Comparison of ENCODE assay signal across 11 mouse cellular contexts in the genomic region with DNA sequence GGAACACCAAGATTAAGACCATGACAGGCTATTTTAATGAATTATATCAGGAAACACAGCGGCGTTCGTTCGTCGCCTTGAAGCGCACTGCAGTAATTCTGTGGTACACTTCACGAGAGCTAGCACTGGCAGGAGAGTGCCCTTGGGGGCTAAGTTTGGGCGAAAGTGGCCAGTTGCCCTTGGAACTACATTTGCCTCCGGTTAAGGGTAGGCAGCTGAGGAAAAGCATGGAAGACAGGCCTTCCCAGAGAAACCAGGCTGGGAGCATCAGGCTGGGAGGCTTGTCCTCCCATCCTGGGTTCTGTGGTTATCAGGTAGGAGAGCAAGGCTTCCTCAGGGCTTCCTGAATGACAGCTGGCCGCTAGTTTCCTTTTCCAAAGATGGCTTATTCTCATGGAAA. TPM values are rescaled to one million over a fixed set of nuclear protein-coding genes. Genes with fewer than 3 reads are reported as not detected.
DNase-seq lines count a peak whose midpoint lies in the region; ATAC-seq lines count a peak whose summit lies in the region.
"Had no signal": no experiment of that assay in that cellular context is flagged by ENCODE, and none has a peak within 500 bp of the region (broad histone marks: within the 10 kb centered on the region; RNA-seq: fewer than 3 reads in every experiment).

No protein-coding gene starts in this region.

- no peaks in the 10 kb centered on the region for H3K27me3 ChIP-seq in liver, embryonic 11.5 days (replicated peaks; ENCODE audit: control insufficient read depth, insufficient read depth, low read length)
- H3K27me3 ChIP-seq in liver, embryonic 12.5 days (replicated peaks) = no peaks in the 10 kb centered on the region
- H3K27me3 ChIP-seq in forebrain, embryonic 10.5 days (ENCODE audit: poor library complexity, severe bottlenecking) = no peaks in the 10 kb centered on the region
- H3K27me3 ChIP-seq: midbrain, embryonic 15.5 days had no signal

- 0 out of 2 replicates have a peak overlapping the region, but pooled peaks have one; percentile 25 for H3K9ac ChIP-seq in liver, embryonic 11.5 days (ENCODE audit: low read depth, low read length)
- H3K9ac ChIP-seq in liver, embryonic 12.5 days = peak overlapping the region; percentile 45
- H3K9ac ChIP-seq: midbrain, embryonic 15.5 days had no signal

- peak; percentile 38 for DNase-seq in cerebellum, adult 9-10 months
- DNase-seq in cerebellum, postnatal 4 days (ENCODE audit: low spot score in 2 of 2) = no peak
- no peak for DNase-seq in liver, embryonic 11.5 days (ENCODE audit: low spot score)
- DNase-seq in liver = no peak
- peak; percentile 76 for DNase-seq in adrenal gland, adult 8-10 months
- no peak for DNase-seq in lung, postnatal 36 days
- no peak for DNase-seq in forebrain, embryonic 10.5 days (ENCODE audit: extremely low spot score, low spot score)
- DNase-seq: lung, adult 2 months had no signal

- no peak for ATAC-seq in liver, embryonic 11.5 days (replicated peaks; ENCODE audit: low FRiP score)
- no peak for ATAC-seq in liver, embryonic 12.5 days
- ATAC-seq: midbrain, embryonic 15.5 days had no signal

- H3K4me3 ChIP-seq in liver, embryonic 11.5 days (ENCODE audit: low read depth, low read length) = no peak overlapping the region
- H3K4me3 ChIP-seq in liver, embryonic 12.5 days = no peak overlapping the region
- H3K4me3 ChIP-seq in forebrain, embryonic 10.5 days = no peak overlapping the region
- H3K4me3 ChIP-seq: embryonic facial prominence, embryonic 10.5 days; midbrain, embryonic 15.5 days had no signal

- peak overlapping the region; percentile 33 for H3K4me2 ChIP-seq in liver, embryonic 11.5 days
- H3K4me2 ChIP-seq in liver, embryonic 12.5 days = peak overlapping the region; percentile 44
- H3K4me2 ChIP-seq: midbrain, embryonic 15.5 days had no signal

- peak overlapping the region; percentile 34 for H3K27ac ChIP-seq in liver, embryonic 11.5 days (ENCODE audit: low read depth, low read length)
- H3K27ac ChIP-seq in liver, embryonic 12.5 days = peak overlapping the region; percentile 48; the same call in 1 of the 2 replicates
- H3K27ac ChIP-seq in forebrain, embryonic 10.5 days = no peak overlapping the region
- H3K27ac ChIP-seq: embryonic facial prominence, embryonic 10.5 days; midbrain, embryonic 15.5 days had no signal

- H3K9me3 ChIP-seq in liver, embryonic 11.5 days (ENCODE audit: control insufficient read depth, low read length) = no peaks in the 10 kb centered on the region
- H3K9me3 ChIP-seq in liver, embryonic 12.5 days (replicated peaks) = no peaks in the 10 kb centered on the region
- H3K9me3 ChIP-seq in forebrain, embryonic 10.5 days = no peaks in the 10 kb centered on the region
- H3K9me3 ChIP-seq: embryonic facial prominence, embryonic 10.5 days; midbrain, embryonic 15.5 days had no signal

- WGBS in liver, embryonic 11.5 days = 68% methylated on average over 10 of the region's 10 CpGs
- WGBS in liver, embryonic 12.5 days (ENCODE audit: insufficient replicate concordance) = 63% methylated on average over 10 of the region's 10 CpGs
- 89% methylated on average over 10 of the region's 10 CpGs for WGBS in forebrain, embryonic 10.5 days

- H3K36me3 ChIP-seq in liver, embryonic 11.5 days (ENCODE audit: control insufficient read depth, insufficient read depth, low read length) = peaks cover 7% of the 10 kb centered on the region
- H3K36me3 ChIP-seq in liver, embryonic 12.5 days = peaks cover 38% of the 10 kb centered on the region
- H3K36me3 ChIP-seq in forebrain, embryonic 10.5 days (replicated peaks) = peaks cover 29% of the 10 kb centered on the region
- H3K36me3 ChIP-seq: midbrain, embryonic 15.5 days had no signal

- H3K4me1 ChIP-seq in liver, embryonic 11.5 days (replicated peaks; ENCODE audit: control insufficient read depth, insufficient read depth, low read length) = peaks cover 57% of the 10 kb centered on the region
- H3K4me1 ChIP-seq in liver, embryonic 12.5 days = peaks cover 93% of the 10 kb centered on the region
- peaks cover 26% of the 10 kb centered on the region for H3K4me1 ChIP-seq in forebrain, embryonic 10.5 days

RNA-seq across cellular contexts. Expression of a gene that starts 8.4 kb away (rescaled TPM):
- 35.0 and 37.3 TPM in 2 replicates for polyA plus RNA-seq in liver, embryonic 11.5 days (2014; fragmentation: Nextera tagmentation; extraction: Ambion mirVana)
- 100 to 1,000 TPM in 2 of 4 experiments, 10 to 100 TPM in 2; 86.7 to 143 (median 105) TPM for total RNA-seq in adrenal gland, adult 8-10 months (2022)
- 32.0 and 32.1 TPM in 2 replicates for polyA plus RNA-seq in liver, embryonic 12.5 days (2016; fragmentation: Nextera tagmentation; extraction: Ambion mirVana)
- polyA plus RNA-seq in forebrain, embryonic 10.5 days (2016; fragmentation: Nextera tagmentation; extraction: Ambion mirVana) = 38.5 and 45.5 TPM in 2 replicates

Comparison
In these comparisons a context has a peak if more than half of its experiments do, and no peak if none do; other contexts are left out.
1. DNase-seq: peak in cerebellum, adult 9-10 months (single experiment) and adrenal gland, adult 8-10 months (single experiment); none in cerebellum, postnatal 4 days (0 of 2), liver, embryonic 11.5 days (single experiment), liver (single experiment), lung, postnatal 36 days (single experiment) and forebrain, embryonic 10.5 days (single experiment).